In the genomic region with DNA sequence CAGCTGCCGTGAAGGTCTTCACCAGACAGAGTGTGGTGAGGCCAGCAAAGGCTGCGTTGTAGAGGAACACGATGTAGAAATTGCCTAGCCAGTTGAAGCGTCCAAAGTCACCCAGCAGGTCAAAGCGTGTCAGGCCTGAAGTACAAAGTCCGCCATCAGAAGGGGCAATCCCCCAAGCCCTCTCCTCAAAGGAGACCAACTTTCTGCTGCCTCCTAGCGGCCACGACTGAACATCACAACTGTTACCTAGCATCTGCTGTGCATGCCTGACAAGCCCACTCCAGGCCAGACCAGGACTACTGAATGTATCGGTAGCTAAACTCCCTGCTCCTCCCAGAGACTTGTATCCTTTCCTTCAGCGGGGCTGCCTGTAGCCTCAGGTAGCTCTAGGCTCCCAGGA, we compare ENCODE assay signal across 9 mouse cellular contexts. TPM values are rescaled to one million over a fixed set of nuclear protein-coding genes. Genes with fewer than 3 reads are reported as not detected.
A peak's percentile ranks its signal among the peaks of the same experiment; 100 is the strongest.
DNase-seq lines count a peak whose midpoint lies in the region; ATAC-seq and TF ChIP-seq lines count a peak whose summit lies in the region.
"Had no signal": no experiment of that assay in that cellular context is flagged by ENCODE, and none has a peak within 500 bp of the region (broad histone marks: within the 10 kb centered on the region; RNA-seq: fewer than 3 reads in every experiment).

No protein-coding gene starts in this region.

- H3K9me3 ChIP-seq in embryonic facial prominence, embryonic 10.5 days, result no peaks in the 10 kb centered on the region
- H3K9me3 ChIP-seq: heart, embryonic 13.5 days had no signal

- WGBS in embryonic facial prominence, embryonic 10.5 days, result 28% methylated on average over 10 of the region's 10 CpGs

- 0 out of 2 replicates have a peak, but pooled peaks cover 3% of the 10 kb centered on the region for H3K4me1 ChIP-seq in embryonic facial prominence, embryonic 10.5 days
- H3K4me1 ChIP-seq: heart, embryonic 13.5 days had no signal

- intact Hi-C loops in left cerebral cortex, adult 2 months (cut with DNase I), result no loop called here

- TF ChIP-seq CTCF in left cerebral cortex, adult 2 months (IDR thresholded peaks at IDR 0.05), result peak; percentile 71

- H3K36me3 ChIP-seq in embryonic facial prominence, embryonic 10.5 days (replicated peaks), result peaks cover 69% of the 10 kb centered on the region

- H3K27me3 ChIP-seq in embryonic facial prominence, embryonic 10.5 days (replicated peaks; ENCODE audit: low read depth, poor library complexity, severe bottlenecking), result peaks cover 14% of the 10 kb centered on the region

- DNase-seq in adrenal gland, postnatal 14 days, result peak; percentile 52
- no peak for DNase-seq in adrenal gland, adult 8-10 months
- DNase-seq in left cerebral cortex, adult 2 months (ENCODE audit: extremely low spot score in 1 of 2, low spot score in 2 of 2), result no peak
- DNase-seq in left cerebral cortex, adult 9 months (ENCODE audit: low spot score in 2 of 2), result no peak
- DNase-seq in embryonic facial prominence, embryonic 10.5 days (ENCODE audit: low spot score), result peak; percentile 75
- DNase-seq in liver, result peak; percentile 56
- DNase-seq in testis, postnatal 10 days (ENCODE audit: low spot score), result peak; percentile 63

- no peak for ATAC-seq in frontal cortex, adult (ENCODE audit: low TSS enrichment)

- H3K4me3 ChIP-seq in left cerebral cortex, adult 2 months, result no peak overlapping the region
- H3K4me3 ChIP-seq in embryonic facial prominence, embryonic 10.5 days, result no peak overlapping the region
- H3K4me3 ChIP-seq: heart, embryonic 13.5 days had no signal

- no peak overlapping the region for H3K27ac ChIP-seq in left cerebral cortex, adult 2 months
- H3K27ac ChIP-seq in embryonic facial prominence, embryonic 10.5 days (replicated peaks), result no peak overlapping the region
- H3K27ac ChIP-seq: heart, embryonic 13.5 days had no signal

RNA-seq across cellular contexts. Expression of a gene that starts 6.4 kb away (rescaled TPM):
- total RNA-seq in adrenal gland, postnatal 14 days (2021), result 1.9 and 3.5 TPM in 2 replicates
- total RNA-seq in adrenal gland, adult 8-10 months (2022), result 1 to 10 TPM; 1.8 to 3.8 (median 2.1) TPM
- under 1 TPM in 1 of 2 experiments, not detected in 1; 0.28 TPM for total RNA-seq in left cerebral cortex, adult 2 months (2021)
- polyA plus RNA-seq in embryonic facial prominence, embryonic 10.5 days (2016; fragmentation: Nextera tagmentation; extraction: Ambion mirVana), result 0.31 and 0.34 TPM in 2 replicates

RNA-seq across cellular contexts. Expression of a gene that starts 10.4 kb away (rescaled TPM):
- 3.0 and 3.6 TPM in 2 replicates for total RNA-seq in adrenal gland, postnatal 14 days (2021)
- 1 to 10 TPM; 2.8 to 7.2 (median 4.2) TPM for total RNA-seq in adrenal gland, adult 8-10 months (2022)
- 10 to 100 TPM; 11.8 to 12.1 TPM for total RNA-seq in left cerebral cortex, adult 2 months (2021)
- polyA plus RNA-seq in embryonic facial prominence, embryonic 10.5 days (2016; fragmentation: Nextera tagmentation; extraction: Ambion mirVana), result 29.2 and 29.5 TPM in 2 replicates

RNA-seq across cellular contexts. Expression of a gene that starts 13.3 kb away (rescaled TPM):
- 21.4 and 26.3 TPM in 2 replicates for total RNA-seq in adrenal gland, postnatal 14 days (2021)
- total RNA-seq in adrenal gland, adult 8-10 months (2022), result 10 to 100 TPM; 12.3 to 33.2 (median 27.8) TPM
- 10 to 100 TPM; 17.8 to 19.1 TPM for total RNA-seq in left cerebral cortex, adult 2 months (2021)
- 23.4 and 26.9 TPM in 2 replicates for polyA plus RNA-seq in embryonic facial prominence, embryonic 10.5 days (2016; fragmentation: Nextera tagmentation; extraction: Ambion mirVana)

RNA-seq across cellular contexts. Expression of a gene that starts 29.7 kb away (rescaled TPM):
- 337 and 342 TPM in 2 replicates for total RNA-seq in adrenal gland, postnatal 14 days (2021)
- 100 to 1,000 TPM; 199 to 221 (median 208) TPM for total RNA-seq in adrenal gland, adult 8-10 months (2022)
- 100 to 1,000 TPM; 509 to 550 TPM for total RNA-seq in left cerebral cortex, adult 2 months (2021)
- polyA plus RNA-seq in embryonic facial prominence, embryonic 10.5 days (2016; fragmentation: Nextera tagmentation; extraction: Ambion mirVana), result 2,343 and 2,408 TPM in 2 replicates

RNA-seq across cellular contexts. Expression of a gene that starts 33.7 kb away (rescaled TPM):
- total RNA-seq in adrenal gland, postnatal 14 days (2021), result 64.0 and 66.6 TPM in 2 replicates
- total RNA-seq in adrenal gland, adult 8-10 months (2022), result 100 to 1,000 TPM in 1 of 4 experiments, 10 to 100 TPM in 3; 61.7 to 114 (median 71.8) TPM
- total RNA-seq in left cerebral cortex, adult 2 months (2021), result 100 to 1,000 TPM; 100 to 101 TPM
- polyA plus RNA-seq in embryonic facial prominence, embryonic 10.5 days (2016; fragmentation: Nextera tagmentation; extraction: Ambion mirVana), result 12.1 and 12.7 TPM in 2 replicates

Comparison
In these comparisons a context has a peak if more than half of its experiments do, and no peak if none do; other contexts are left out.
1. DNase-seq: peak in adrenal gland, postnatal 14 days (single experiment), embryonic facial prominence, embryonic 10.5 days (single experiment), liver (single experiment) and testis, postnatal 10 days (single experiment); none in adrenal gland, adult 8-10 months (single experiment), left cerebral cortex, adult 2 months (0 of 2) and left cerebral cortex, adult 9 months (0 of 2).